Mouse (Mus musculus) c-Kit-positive CD71-positive TER-119-negative erythroid progenitor cells, embryonic 14.5 days (primary cell): ENCODE measurements around the gene Ppp1r13b.

ENCODE experiments used
- DNase-seq: peaks from one replicate; pipeline ENCODE4 v3.0.0-alpha.2; 2013; ENCODE audit warnings: low read depth

Ppp1r13b gene

DNA sequence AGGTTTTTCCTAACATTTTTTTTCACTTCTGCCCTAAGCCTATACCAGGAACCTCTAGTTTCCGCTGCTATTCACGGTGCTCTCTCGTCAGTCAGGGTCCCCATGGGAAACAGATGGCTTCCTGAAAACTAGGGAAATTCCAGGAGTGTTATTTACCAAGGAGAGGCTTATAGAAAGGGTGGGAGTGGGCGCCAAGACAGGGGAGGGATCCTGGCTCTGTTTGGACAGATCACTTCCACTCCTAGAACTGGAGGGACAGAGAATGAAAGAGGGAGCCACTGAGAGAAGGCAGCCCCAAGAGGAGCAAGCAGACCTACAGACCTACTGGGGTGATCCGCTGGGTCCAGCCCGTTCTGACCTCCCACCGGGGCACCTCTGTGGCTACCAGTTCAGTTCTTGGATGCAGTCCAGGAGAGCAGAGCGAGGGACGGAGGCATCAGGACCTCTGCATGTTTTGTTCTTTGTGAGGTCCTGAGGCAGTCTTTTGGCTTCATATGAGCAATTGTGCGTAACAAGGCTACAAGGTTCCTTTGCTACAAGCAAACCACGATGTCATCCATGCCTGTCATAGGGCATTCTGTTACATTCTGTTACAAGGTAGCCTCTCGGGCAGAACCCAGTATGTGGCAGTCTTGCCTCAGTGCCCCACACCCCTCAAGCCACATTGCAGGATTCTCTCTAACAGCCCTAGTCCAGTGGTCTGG lies 8.8 kb upstream of the Ppp1r13b start:
- DNase-seq: no peak

DNA sequence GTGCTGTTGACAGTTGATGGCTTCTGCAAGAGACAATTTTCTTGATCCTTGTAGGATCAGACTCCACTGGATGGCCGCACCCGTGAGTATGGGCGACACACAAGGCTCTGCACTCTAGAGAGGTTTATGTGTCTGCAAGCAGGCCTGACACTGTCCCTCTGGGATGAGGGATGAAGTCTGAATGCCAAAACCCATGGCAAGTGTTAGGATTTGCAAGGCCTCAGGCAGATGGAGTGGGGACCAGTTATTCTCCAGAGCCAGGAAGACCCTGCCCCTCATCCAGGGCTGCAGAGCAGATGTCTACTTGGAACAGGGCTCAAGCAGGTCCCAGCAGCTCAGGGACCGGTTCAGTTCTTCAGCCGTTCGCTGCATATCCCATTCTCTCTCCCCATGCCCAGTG lies 7.9 kb upstream of the Ppp1r13b start:
- DNase-seq: no peak

DNA sequence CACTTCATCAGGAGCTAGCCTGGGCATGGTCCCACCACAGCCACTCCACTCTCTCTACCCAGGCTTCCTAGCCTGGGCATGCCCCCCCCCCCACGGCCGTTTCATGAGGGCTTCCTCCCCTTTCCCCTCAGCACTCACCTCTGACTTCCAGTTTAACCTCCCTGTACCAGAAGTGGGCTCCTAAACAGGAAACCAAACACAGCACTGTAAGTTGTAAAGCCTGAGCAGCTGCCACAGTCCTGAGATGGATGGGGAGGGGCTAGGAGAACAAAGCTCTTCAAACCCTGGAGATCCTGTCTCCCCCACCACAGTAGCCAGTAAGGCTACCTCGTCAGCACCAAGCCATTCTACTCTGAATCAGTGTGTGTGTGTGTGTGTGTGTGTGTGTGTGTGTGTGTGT lies 6.1 kb upstream of the Ppp1r13b start:
- no peak for DNase-seq

DNA sequence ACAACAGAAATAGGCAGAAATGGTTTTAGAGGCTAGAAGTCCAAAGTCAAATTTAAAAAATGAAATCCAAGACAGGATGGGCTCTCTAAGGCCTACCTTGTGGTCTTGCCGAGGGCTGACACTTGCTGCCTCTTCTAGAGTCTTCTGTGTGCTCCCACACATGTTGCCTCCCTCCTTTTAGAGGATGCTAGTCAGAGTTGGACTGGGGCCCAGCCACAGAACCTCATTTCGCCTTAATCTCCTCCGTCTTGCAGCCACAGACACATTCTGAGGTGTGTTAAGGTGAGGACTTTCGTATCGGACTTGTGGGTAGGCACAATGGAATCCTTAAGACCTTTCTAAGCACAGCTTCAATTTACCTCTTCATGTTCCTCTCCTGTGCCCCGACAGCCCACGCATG lies 4.9 kb upstream of the Ppp1r13b start:
- DNase-seq: no peak

DNA sequence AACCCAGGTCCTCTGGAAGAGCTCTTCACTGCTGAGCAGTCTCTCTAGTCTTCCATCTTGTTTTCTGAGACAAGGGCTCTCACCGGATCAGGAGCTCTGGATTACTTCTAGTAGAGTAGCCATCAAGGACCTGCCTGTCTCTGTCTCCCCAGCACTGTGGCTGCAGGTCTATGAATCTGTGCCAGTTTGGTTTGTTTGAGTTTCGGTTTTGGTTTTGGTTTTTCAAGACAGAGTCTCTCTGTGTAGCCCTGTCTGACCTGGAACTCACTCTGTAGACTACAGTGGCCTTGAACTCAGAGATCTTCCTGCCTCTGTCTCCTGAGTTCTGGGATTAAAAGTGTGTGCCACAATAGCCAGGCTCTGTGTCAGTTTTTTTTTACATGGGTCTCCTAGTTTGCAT lies 3.9 kb upstream of the Ppp1r13b start:
- no peak for DNase-seq

DNA sequence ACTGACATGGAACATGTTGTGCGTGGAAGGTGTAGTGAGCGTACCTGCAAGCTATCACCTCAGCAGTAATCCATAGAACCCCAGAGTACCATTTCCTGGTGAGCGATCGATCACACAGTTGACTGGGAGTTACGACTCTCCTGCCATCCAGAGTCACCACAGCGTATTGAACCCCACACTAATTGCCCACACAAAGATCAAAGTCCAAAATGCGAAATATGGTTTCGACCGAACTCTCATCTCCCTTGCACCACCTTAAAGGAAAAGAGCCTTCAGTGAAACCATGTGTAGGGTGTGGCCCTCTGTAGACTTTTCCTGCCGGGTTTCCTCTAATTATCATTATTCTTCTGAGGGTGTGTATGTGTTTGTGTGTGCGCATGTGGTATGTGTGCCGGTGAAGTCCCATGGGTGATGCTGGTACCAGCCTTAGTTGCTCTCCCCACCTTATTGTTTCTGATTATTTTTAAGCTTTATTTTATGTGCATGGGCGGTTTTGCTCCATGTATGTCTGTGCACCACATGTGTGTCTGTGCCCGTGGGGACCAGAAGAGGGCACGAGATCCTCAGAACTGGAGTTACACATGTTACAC lies 3.4 kb upstream of the Ppp1r13b start:
- DNase-seq: no peak

DNA sequence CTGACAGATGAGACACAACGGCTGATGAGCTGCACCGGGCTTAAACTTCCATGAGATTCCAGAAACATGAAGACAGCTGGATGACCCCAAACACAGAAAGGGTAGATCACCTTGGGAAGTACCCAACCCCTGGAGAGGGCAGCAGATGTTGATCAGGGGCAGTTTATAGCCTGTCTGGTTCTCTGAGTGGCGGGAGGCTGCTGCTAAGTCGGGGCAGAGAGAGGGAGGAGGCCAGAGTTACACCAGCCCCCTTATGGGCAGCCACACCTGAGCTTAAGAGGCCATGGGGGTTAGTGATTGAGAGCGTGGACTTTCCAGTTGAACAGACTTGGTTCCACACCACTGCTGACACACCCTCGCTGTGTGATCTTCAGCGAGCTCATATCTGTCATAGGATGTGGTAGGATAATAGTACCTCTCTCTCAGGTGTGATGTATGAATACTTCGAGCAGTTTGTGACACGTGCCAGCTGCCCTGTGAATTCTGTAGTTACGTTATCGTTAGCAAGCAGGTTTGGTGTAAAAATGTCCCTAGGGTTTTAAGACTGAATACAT lies 1.2 kb upstream of the Ppp1r13b start:
- no peak for DNase-seq

DNA sequence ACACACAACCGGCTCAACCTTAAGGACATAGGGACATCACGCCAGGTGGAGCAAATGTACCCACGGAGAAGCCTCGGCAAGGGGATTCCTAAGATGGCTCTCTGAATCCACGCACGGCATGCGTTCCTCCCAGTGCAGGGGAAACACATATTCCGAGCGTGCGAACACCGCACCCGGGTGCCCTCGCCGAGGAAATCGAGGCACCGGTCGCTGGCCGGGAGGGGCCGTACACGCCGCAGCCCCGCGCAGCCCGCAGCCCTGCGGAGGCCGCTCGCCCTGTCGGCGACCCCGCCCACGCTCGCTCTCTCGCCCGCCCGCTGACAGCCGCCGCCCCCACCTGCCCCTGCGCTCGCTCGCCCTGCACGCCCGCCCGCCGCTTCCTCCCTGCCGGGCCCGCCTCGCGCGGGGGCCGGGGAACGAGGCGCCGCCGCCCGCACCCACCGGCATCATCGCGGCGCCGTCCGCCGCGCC lies 454 bp downstream of the Ppp1r13b start:
- no peak for DNase-seq

DNA sequence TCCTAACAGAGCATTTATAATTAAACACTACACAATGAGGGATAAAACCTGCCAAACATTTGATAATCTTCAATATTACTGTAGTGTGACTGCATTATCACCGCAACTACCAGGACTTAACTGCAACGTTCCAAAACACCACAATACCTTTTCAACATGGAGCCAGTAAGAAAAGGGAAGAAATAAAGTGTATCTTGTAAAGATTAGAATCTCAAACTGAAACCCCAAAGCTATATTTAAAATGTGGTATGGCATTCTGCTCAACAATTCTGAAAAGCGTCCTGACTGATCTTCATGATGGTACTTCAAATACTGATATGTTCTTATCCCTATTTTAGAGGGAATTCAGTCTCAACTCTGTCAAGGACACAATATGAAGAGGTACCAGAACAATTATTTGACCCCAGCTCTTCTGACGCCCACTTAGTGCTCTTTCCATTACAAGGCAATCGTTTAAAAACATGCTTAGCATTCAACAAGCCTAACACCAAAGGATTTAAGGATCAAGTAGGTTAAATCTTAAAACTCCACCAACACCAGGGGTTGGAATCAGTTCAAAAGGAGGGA lies 1.5 kb downstream of the Ppp1r13b start:
- no peak for DNase-seq

DNA sequence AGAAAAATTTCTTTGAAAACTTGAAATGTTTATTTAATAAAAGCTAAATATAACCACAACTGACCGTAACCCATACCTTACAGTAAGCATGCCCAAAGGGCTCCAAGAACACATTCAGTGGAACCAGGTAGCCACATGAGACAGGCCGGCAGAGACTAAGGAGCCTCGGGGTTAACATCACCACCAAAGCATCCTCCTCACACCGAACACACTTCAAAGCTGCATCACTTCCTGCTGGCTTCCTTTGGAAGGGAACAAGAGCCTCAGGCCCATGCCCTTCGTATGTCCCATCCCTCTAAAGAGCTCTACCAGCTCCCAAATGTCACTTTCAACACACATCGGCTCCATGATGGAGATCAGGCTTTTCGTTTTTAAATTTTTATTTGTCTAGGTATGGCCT lies 5.4 kb downstream of the Ppp1r13b start:
- no peak for DNase-seq

DNA sequence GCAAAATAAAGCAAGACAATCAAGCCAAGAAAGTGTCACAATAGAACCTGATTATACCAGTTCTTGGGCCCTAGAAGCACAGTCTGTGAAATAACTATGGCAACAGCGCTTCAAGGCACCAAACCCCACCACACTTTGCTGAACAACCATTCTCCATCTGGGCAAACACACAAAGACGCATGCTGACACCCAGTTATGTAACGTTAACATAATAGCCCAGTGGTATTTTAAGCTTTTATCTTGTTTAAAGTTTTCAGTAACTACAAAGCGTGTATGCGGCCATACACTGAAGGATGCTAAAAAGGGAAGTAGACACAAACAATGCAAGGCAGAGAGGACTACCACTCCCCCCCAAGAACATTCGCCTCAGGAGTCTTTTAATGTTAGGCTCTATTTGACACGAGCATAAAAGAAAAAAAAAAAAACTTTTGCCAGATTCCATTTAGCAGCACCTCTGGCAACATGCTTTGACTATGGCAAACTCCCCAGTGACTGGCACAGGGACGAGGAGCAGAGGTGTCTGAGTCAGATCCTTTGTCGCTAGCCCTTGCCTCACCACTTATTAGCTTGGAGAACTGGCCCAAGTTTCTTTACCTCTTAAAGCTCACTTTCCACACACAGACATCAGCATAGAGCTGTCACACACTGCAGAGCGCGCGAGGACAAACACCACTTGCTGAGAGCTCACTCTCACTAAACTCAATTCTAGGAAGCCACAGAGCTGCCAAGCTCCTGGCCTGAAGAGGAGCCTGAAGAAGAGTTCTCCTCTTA lies 6.6 kb downstream of the Ppp1r13b start:
- no peak for DNase-seq

DNA sequence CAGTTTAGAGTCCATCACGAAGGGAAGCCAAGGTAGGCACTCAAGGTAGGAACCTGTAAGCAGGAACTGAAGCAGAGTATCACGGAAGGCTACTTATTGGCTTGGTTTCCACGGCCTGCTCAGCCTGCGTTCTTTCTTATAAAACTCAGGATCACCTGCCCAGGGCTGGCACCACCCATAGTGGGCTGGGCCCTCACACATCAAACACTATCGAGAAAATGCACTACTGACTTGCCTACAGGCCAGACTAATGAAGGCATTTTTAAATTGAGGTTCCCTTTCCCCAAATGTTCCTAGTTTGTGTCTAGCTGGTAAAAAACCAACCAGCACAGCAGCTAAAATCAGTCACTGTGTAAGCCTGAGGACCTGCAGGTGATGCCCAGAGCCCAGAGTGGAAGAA lies 8.3 kb downstream of the Ppp1r13b start:
- DNase-seq: no peak

DNA sequence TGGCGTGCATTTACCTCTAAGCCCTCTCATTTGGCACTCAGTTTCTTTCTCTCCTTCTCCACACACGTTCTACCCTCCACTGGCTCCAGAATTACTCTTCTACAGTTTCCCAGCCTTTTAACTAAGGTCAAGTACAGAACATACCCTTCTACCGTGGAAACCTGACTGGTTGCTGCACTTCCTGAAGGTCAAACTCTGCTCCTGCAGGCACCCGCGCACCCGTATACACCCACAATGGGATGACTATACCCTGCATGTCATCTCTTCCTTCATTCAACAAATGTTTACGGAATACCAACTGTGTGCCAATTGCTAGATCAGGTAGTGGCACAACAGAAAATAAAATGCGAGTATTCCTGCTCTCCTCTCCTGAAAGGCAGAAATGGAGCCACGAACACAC lies 9.2 kb downstream of the Ppp1r13b start:
- no peak for DNase-seq

DNA sequence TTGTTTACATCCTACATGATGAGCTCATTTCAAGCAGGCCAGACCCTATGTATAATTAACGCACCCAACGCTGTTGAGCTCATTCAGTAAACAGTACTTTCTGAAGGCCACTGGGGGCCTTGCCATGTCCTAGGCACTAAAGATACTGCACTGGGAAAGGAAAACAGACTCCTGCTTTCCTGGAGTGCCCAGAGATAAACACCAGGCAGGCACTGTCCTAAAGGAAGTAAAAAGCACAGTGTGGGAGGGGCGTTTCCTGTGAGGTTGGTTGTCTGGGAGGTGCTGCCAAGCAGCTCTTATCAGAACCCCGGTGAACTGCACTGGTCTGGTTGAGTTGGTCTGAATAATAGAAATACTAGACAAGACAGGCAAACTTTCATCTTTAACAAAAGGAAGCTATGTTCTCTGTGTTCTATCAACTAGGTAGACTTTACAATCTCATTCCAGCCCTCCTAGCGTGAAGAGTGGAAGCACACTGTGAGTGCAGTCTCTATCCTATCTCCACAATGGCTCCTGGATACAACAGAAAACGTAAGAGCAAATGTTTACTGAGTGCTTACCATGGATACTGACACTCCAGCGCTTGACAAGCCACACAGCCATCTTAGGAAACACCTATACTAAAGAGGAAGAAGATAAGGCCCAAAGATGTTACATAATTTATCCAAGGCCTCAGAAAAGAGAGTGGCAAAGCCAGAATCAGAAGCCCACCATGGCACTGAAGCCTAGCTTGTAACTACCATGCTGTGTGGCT lies 10.8 kb downstream of the Ppp1r13b start:
- DNase-seq: peak; percentile 70

DNA sequence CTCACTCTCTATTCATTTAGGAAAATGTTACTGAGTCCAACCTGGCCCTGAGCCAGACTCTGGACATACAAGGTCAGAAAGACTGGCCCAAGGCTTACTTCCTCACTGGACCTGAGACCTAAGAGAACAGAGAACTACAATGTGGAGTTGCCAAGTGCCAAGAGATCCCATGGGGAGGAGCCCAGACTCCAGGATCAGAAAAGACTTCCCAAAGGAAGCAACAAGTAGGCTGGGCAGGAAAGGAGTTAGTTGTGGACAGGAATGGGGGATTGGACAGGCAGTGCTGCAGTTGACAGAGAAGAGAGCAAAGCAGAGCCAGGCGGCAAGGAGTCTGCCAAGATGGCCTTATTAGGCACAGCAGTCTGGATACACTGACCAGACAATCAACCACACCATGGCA lies 13.8 kb downstream of the Ppp1r13b start:
- DNase-seq: no peak

DNA sequence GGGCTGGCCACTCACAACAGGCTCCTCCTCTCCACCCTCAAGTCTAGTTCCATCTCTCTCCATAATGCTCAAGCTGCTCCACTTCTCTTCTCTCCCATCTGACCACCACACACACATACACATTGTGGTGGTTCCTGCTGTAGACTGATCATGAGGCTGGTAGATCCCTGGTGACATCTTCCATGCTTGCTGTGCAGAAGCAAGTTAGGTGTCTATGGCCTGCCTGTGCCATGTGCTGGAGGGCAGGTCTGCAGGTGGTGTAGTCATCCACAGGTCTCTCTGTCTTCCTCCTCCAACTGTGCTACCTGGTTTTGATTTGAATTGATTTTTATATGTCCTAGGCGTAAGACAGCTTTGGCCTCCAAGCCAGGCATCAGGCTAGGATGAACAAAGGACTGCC lies 14.9 kb downstream of the Ppp1r13b start:
- DNase-seq: no peak

DNA sequence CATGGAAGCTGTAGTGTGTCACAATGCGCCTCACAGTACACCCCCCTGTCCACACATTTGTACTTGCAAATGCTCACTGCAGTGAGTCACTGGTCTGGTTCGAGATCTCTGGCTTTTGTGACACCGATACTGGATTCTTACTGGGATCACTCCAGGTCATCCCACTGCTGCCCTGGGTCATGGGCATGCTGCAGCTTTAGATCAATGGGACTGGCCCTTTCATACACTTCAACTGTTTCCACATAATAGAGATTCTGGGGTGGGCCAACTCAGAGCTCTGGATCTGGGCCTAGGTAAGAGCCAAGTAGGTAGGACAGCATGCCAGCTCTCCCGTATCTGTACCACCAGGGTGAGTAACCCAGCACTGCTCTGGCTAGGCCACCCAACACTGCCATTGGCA lies 16.1 kb downstream of the Ppp1r13b start:
- no peak for DNase-seq

DNA sequence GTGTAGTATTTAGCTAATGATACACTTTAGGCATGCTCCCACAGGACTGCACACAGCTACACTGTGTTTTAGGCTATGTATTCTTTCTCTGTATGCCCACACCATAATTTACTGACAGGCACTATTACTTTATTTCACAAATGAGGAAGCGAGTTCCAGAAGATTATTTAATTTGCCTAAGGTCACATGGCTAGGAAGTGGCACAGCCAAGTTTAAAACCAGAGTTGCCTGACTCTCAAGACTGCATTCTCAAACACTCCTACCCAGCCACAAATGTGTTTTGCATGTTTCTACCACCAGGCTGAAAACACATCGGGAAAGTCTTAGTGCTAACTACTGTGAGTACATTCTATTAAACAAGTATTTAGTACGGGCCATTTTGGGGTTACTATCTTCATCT lies 18.7 kb downstream of the Ppp1r13b start:
- DNase-seq: no peak

DNA sequence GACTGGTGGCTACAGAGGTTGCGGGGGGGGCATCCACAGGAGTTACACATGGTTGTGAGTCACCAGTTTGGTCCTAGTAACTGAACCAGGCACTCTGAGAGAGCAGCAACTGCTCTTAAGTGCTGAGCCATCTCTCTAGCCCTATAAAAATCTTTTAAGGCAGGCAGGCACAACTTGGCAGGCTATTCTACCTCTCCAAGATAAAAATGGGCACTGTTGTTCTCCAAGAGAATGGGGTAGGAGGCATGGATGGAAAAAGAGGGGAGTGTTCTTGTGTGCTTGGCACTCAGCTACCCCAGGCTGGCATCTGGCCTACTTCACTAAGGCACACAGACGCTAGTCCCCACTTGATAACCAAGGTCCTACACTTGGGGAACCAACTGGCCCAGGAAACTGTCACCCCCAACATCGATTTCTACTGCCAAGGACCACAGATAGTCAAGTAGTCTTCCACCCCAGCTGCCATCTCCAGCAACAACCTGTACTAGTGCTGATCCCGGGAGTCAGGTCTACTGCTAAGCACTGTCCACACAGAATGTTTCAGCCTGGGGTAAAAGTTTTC lies 19.5 kb downstream of the Ppp1r13b start:
- DNase-seq: no peak

DNA sequence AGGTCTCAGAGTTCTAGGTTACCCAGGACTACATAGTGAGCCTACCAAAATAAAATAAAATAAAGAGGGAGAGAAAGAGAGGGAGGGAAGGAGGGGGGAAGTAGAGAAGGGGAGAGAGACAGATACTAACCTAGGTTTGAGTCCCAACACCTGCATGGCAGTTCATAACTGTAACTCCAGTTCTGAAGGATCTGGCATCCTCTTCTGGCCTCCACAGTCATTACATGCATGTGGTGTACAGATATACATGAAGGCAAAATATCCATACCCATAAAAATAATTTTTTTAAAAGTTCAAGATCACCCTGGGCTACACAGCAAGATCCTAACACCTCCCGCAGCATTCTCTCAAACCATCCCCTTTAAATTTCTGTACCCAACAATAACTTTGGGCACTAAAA lies 20.9 kb downstream of the Ppp1r13b start:
- no peak for DNase-seq

DNA sequence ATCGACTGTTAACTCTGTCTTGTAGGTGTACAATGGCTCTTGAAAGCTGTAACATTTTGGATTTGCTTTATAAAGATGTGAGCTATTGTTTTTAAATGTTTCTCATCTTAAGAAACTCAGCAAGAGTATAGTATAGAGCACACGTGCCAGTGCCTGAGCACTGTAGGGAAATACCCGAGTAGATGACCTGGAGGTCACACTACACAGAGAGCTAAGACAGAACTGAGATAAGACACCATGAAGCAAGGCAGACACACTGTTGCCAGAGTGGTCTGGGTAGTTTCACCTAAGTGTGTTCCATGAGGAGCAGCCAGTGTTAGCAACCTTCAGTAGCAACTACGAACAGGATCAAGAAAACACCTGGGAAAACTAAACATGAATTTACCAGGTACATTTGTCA lies 25.1 kb downstream of the Ppp1r13b start:
- DNase-seq: no peak

DNA sequence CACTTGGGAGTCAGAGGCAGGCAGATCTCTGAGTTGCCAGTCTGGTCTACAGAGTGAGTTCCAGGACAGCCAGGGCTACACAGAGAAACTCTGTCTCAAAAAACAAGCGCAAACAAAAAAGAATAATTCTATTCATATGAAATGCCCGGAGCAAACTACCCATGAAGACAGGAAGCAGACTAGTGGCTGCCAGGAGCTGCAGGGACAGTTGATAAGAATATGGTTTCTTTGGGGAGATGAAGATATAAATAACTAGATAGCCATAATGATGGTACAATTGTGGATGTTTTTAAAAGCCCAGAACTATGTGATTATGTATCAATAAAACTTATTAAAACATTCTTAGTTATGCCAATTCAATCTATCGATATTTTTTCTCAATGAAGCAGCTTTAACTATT lies 25.9 kb downstream of the Ppp1r13b start:
- no peak for DNase-seq
